Mouse (Mus musculus) liver, embryonic 13.5 days (tissue): ENCODE data around the gene Ptk7. TPM values are rescaled to one million over a fixed set of nuclear protein-coding genes. Genes with fewer than 3 reads are reported as not detected.

ENCODE experiments used
- ATAC-seq: fragments of 200-750 bp; cut with Nextera tagmentation; 2 replicates; pipeline ENCODE4 v1.8.0; 2017; ENCODE audit warnings: low read depth, mild to moderate bottlenecking, moderate number of reproducible peaks, moderate library complexity
- DNase-seq: peaks from one replicate; pipeline ENCODE4 v3.0.0; 2022
- H3K27ac ChIP-seq: fragments of 300-500 bp; sonication (generic); 2 replicates; pipeline ENCODE4 v1.5.1; 2015; ENCODE audit warnings: moderate library complexity, mild to moderate bottlenecking, inconsistent platforms
- H3K27me3 ChIP-seq: fragments of 300-500 bp; sonication (generic); 2 replicates; pipeline ENCODE4 v1.6.1; 2015; ENCODE audit warnings: mild to moderate bottlenecking, inconsistent platforms
- H3K36me3 ChIP-seq: fragments of 300-500 bp; sonication (generic); 2 replicates; pipeline ENCODE4 v1.6.1; 2015; ENCODE audit warnings: mild to moderate bottlenecking, inconsistent platforms
- H3K4me1 ChIP-seq: fragments of 300-500 bp; sonication (generic); replicated peaks from 2 replicates; pipeline ENCODE4 v1.6.1; 2015; ENCODE audit warnings: inconsistent platforms
- H3K4me2 ChIP-seq: fragments of 300-500 bp; sonication (generic); 2 replicates; pipeline ENCODE4 v1.6.1; 2015; ENCODE audit warnings: inconsistent platforms, mild to moderate bottlenecking, moderate library complexity
- H3K4me3 ChIP-seq: fragments of 300-500 bp; sonication (generic); replicated peaks from 2 replicates; pipeline ENCODE4 v1.5.1; 2015; ENCODE audit warnings: mild to moderate bottlenecking, inconsistent platforms
- H3K9ac ChIP-seq: fragments of 300-500 bp; sonication (generic); 2 replicates; pipeline ENCODE4 v1.6.1; 2015; ENCODE audit warnings: mild to moderate bottlenecking, inconsistent platforms
- H3K9me3 ChIP-seq: fragments of 300-500 bp; sonication (generic); replicated peaks from 2 replicates; pipeline ENCODE4 v1.6.1; 2016; ENCODE audit warnings: inconsistent platforms
- WGBS: fragments of 180-500 bp; shearing (Covaris S2); methylation state at CpG from one replicate; pipeline ENCODE4 v1.1.7; 2015; ENCODE audit not compliant: insufficient replicate concordance; 5-methylcytosine and 5-hydroxymethylcytosine counted together
- polyA plus RNA-seq: library from polyadenylated mRNA; unstranded; fragments of >200 nt; fragmentation: Nextera tagmentation; extraction: Ambion mirVana; gene quantifications from 2 replicates; pipeline ENCODE4 v1.2.1, GENCODE M21; 2015

Ptk7 gene
- polyA plus RNA-seq, 1 experiment from 2014 or later, result 8.0 TPM

GRCm38 (mm10) chr17:46605126-46605525, 24.2 kb downstream of the Ptk7 start:
- H3K9ac ChIP-seq, result no peak overlapping the region

GRCm38 (mm10) chr17:46603229-46603628, 26.1 kb downstream of the Ptk7 start:
- Histone ChIP-seq H3K4me1 (peaks cover 3% of the 10 kb centered on the region; the same call in 1 of the 2 replicates), H3K27ac (no peak overlapping the region), H3K9ac (no peak overlapping the region), H3K36me3 (no peaks in the 10 kb centered on the region), H3K4me3 (no peak overlapping the region), H3K27me3 (no peaks in the 10 kb centered on the region), H3K9me3 (no peaks in the 10 kb centered on the region), H3K4me2 (no peak overlapping the region)
- no peak for DNase-seq
- no peak for ATAC-seq
- WGBS, result 87% methylated on average over 4 of the region's 4 CpGs

More at GRCm38 (mm10) chr17:46605126-46605525, 24.2 kb downstream of the Ptk7 start:
- 75% methylated on average over 5 of the region's 5 CpGs for WGBS
- H3K36me3 ChIP-seq, result no peaks in the 10 kb centered on the region
- no peak overlapping the region for H3K4me2 ChIP-seq
- no peak overlapping the region for H3K4me3 ChIP-seq
- ATAC-seq (no peak), DNase-seq (no peak)
- H3K9me3 ChIP-seq, result no peaks in the 10 kb centered on the region
- no peaks in the 10 kb centered on the region for H3K27me3 ChIP-seq
- peaks cover 8% of the 10 kb centered on the region for H3K4me1 ChIP-seq
- no peak overlapping the region for H3K27ac ChIP-seq

GRCm38 (mm10) chr17:46602212-46602611, 27.1 kb downstream of the Ptk7 start:
- Histone ChIP-seq H3K9me3 (no peaks in the 10 kb centered on the region), H3K9ac (no peak overlapping the region), H3K4me2 (no peak overlapping the region), H3K27ac (no peak overlapping the region), H3K4me1 (peaks cover 6% of the 10 kb centered on the region; the same call in 1 of the 2 replicates), H3K36me3 (no peaks in the 10 kb centered on the region), H3K27me3 (no peaks in the 10 kb centered on the region), H3K4me3 (no peak overlapping the region)
- ATAC-seq (no peak), DNase-seq (no peak)
- 45% methylated on average over 9 of the region's 9 CpGs for WGBS

GRCm38 (mm10) chr17:46600569-46600968, 28.7 kb downstream of the Ptk7 start:
- ATAC-seq, result no peak
- WGBS, result 68% methylated on average over 2 of the region's 2 CpGs
- no peaks in the 10 kb centered on the region for H3K36me3 ChIP-seq
- H3K9me3 ChIP-seq, result no peaks in the 10 kb centered on the region
- H3K4me3 ChIP-seq, result no peak overlapping the region
- no peak for DNase-seq
- peaks cover 6% of the 10 kb centered on the region; the same call in 1 of the 2 replicates for H3K4me1 ChIP-seq
- H3K27ac ChIP-seq, result no peak overlapping the region
- no peak overlapping the region for H3K4me2 ChIP-seq
- no peaks in the 10 kb centered on the region for H3K27me3 ChIP-seq
- H3K9ac ChIP-seq, result no peak overlapping the region

- no peak overlapping the region for H3K9ac ChIP-seq
- no peaks in the 10 kb centered on the region for H3K36me3 ChIP-seq
These were observed 30.3 kb downstream of the Ptk7 start for GRCm38 (mm10) chr17:46598963-46599362.

GRCm38 (mm10) chr17:46597956-46598355, 31.3 kb downstream of the Ptk7 start:
- H3K27ac ChIP-seq, result no peak overlapping the region

More at GRCm38 (mm10) chr17:46598963-46599362, 30.3 kb downstream of the Ptk7 start:
- H3K9me3 ChIP-seq, result no peaks in the 10 kb centered on the region
- ATAC-seq, result no peak
- H3K4me2 ChIP-seq, result no peak overlapping the region
- H3K4me3 ChIP-seq, result no peak overlapping the region
- no peak for DNase-seq
- WGBS, result 63% methylated on average over 4 of the region's 4 CpGs
- no peaks in the 10 kb centered on the region for H3K27me3 ChIP-seq
- peaks cover 10% of the 10 kb centered on the region; the same call in 1 of the 2 replicates for H3K4me1 ChIP-seq
- H3K27ac ChIP-seq, result no peak overlapping the region

GRCm38 (mm10) chr17:46595336-46595735, 34.0 kb downstream of the Ptk7 start:
- WGBS, result 72% methylated on average over 6 of the region's 6 CpGs
- H3K9ac ChIP-seq, result no peak overlapping the region
- H3K36me3 ChIP-seq, result no peaks in the 10 kb centered on the region
- H3K27ac ChIP-seq, result no peak overlapping the region
- H3K4me2 ChIP-seq, result no peak overlapping the region
- H3K4me1 ChIP-seq, result peaks cover 10% of the 10 kb centered on the region; the same call in 1 of the 2 replicates
- ATAC-seq (no peak), DNase-seq (no peak)
- H3K4me3 ChIP-seq, result no peak overlapping the region
- H3K27me3 ChIP-seq, result no peaks in the 10 kb centered on the region
- H3K9me3 ChIP-seq, result no peaks in the 10 kb centered on the region

More at GRCm38 (mm10) chr17:46597956-46598355, 31.3 kb downstream of the Ptk7 start:
- no peak overlapping the region for H3K4me3 ChIP-seq
- H3K9ac ChIP-seq, result no peak overlapping the region
- no peak overlapping the region for H3K4me2 ChIP-seq
- ATAC-seq (no peak), DNase-seq (no peak)
- H3K4me1 ChIP-seq, result peaks cover 10% of the 10 kb centered on the region; the same call in 1 of the 2 replicates
- H3K27me3 ChIP-seq, result no peaks in the 10 kb centered on the region
- H3K36me3 ChIP-seq, result no peaks in the 10 kb centered on the region
- H3K9me3 ChIP-seq, result no peaks in the 10 kb centered on the region
- WGBS, result 49% methylated on average over 11 of the region's 11 CpGs

- H3K9ac ChIP-seq, result no peak overlapping the region
- H3K4me2 ChIP-seq, result no peak overlapping the region
- 63% methylated on average over 9 of the region's 9 CpGs for WGBS
- no peak for ATAC-seq
- H3K27ac ChIP-seq, result no peak overlapping the region
- H3K4me1 ChIP-seq, result peaks cover 10% of the 10 kb centered on the region; the same call in 1 of the 2 replicates
- H3K9me3 ChIP-seq, result no peaks in the 10 kb centered on the region
- no peak for DNase-seq
- H3K27me3 ChIP-seq, result no peaks in the 10 kb centered on the region
- no peaks in the 10 kb centered on the region for H3K36me3 ChIP-seq
- no peak overlapping the region for H3K4me3 ChIP-seq
These were observed 34.7 kb downstream of the Ptk7 start for GRCm38 (mm10) chr17:46594606-46595005.

GRCm38 (mm10) chr17:46593124-46593523, 36.2 kb downstream of the Ptk7 start:
- no peak for ATAC-seq
- H3K9ac ChIP-seq, result no peak overlapping the region
- no peak for DNase-seq
- no peaks in the 10 kb centered on the region for H3K9me3 ChIP-seq
- WGBS, result 82% methylated on average over 4 of the region's 4 CpGs
- no peaks in the 10 kb centered on the region for H3K36me3 ChIP-seq
- no peak overlapping the region for H3K4me3 ChIP-seq
- no peaks in the 10 kb centered on the region for H3K27me3 ChIP-seq
- H3K4me2 ChIP-seq, result no peak overlapping the region
- peaks cover 11% of the 10 kb centered on the region for H3K4me1 ChIP-seq
- H3K27ac ChIP-seq, result no peak overlapping the region

GRCm38 (mm10) chr17:46591406-46591805, 37.9 kb downstream of the Ptk7 start:
- DNase-seq (no peak), ATAC-seq (no peak)
- H3K36me3 ChIP-seq, result no peaks in the 10 kb centered on the region
- H3K4me2 ChIP-seq, result no peak overlapping the region
- H3K4me3 ChIP-seq, result no peak overlapping the region
- no peak overlapping the region for H3K9ac ChIP-seq
- no peak overlapping the region for H3K27ac ChIP-seq
- no peaks in the 10 kb centered on the region for H3K27me3 ChIP-seq
- WGBS, result 79% methylated on average over 19 of the region's 19 CpGs
- H3K9me3 ChIP-seq, result no peaks in the 10 kb centered on the region
- H3K4me1 ChIP-seq, result peaks cover 14% of the 10 kb centered on the region

- DNase-seq, result no peak
- Histone ChIP-seq H3K9ac (no peak overlapping the region), H3K36me3 (no peaks in the 10 kb centered on the region), H3K9me3 (no peaks in the 10 kb centered on the region), H3K27me3 (no peaks in the 10 kb centered on the region), H3K27ac (peak overlapping the region; percentile 40; the same call in 1 of the 2 replicates), H3K4me2 (0 out of 2 replicates have a peak overlapping the region, but pooled peaks have one; percentile 0), H3K4me3 (no peak overlapping the region), H3K4me1 (peaks cover 14% of the 10 kb centered on the region)
- WGBS, result 63% methylated on average over 7 of the region's 7 CpGs
- ATAC-seq, result peak; percentile 71
These were observed 38.9 kb downstream of the Ptk7 start for GRCm38 (mm10) chr17:46590439-46590838.

GRCm38 (mm10) chr17:46589635-46590314, 39.5 kb downstream of the Ptk7 start:
- Histone ChIP-seq H3K4me2 (0 out of 2 replicates have a peak overlapping the region, but pooled peaks have one; percentile 0), H3K27ac (peak overlapping the region; percentile 40), H3K27me3 (no peaks in the 10 kb centered on the region), H3K9me3 (no peaks in the 10 kb centered on the region), H3K9ac (no peak overlapping the region), H3K4me3 (no peak overlapping the region), H3K4me1 (peaks cover 14% of the 10 kb centered on the region), H3K36me3 (no peaks in the 10 kb centered on the region)
- no peak for DNase-seq
- 83% methylated on average over 16 of the region's 16 CpGs for WGBS
- no peak; the same call in 1 of the 2 replicates for ATAC-seq
